Mouse (Mus musculus) midbrain, embryonic 14.5 days (tissue): ENCODE results near the gene Fam189b. TPM values are rescaled to one million over a fixed set of nuclear protein-coding genes. Genes with fewer than 3 reads are reported as not detected.

Experiments
- ATAC-seq: fragments of 200-750 bp; cut with Nextera tagmentation; 2 replicates; pipeline ENCODE4 v1.8.0; 2017; ENCODE audit warnings: moderate number of reproducible peaks, moderate library complexity; ENCODE audit not compliant: low FRiP score, low TSS enrichment
- DNase-seq: peaks from one replicate; pipeline ENCODE4 v3.0.0-alpha.2; 2015
- H3K27ac ChIP-seq: fragments of 300-500 bp; sonication (generic); replicated peaks from 2 replicates; pipeline ENCODE4 v1.5.1; 2014; ENCODE audit warnings: mild to moderate bottlenecking, low read depth, low read length, moderate library complexity
- H3K27me3 ChIP-seq: fragments of 300-500 bp; sonication (generic); 2 replicates; pipeline ENCODE4 v1.6.1; 2014; ENCODE audit warnings: low read length, control low read depth, mixed read lengths; ENCODE audit not compliant: control insufficient read depth, insufficient read depth
- H3K36me3 ChIP-seq: fragments of 300-500 bp; sonication (generic); 2 replicates; pipeline ENCODE4 v1.6.1; 2014; ENCODE audit warnings: low read length, control low read depth; ENCODE audit not compliant: control insufficient read depth, insufficient read depth
- H3K4me1 ChIP-seq: fragments of 300-500 bp; sonication (generic); 2 replicates; pipeline ENCODE4 v1.6.1; 2014; ENCODE audit warnings: mild to moderate bottlenecking, antibody characterized with exemption, low read length, control low read depth; ENCODE audit not compliant: control insufficient read depth, insufficient read depth
- H3K4me2 ChIP-seq: fragments of 300-500 bp; sonication (generic); 2 replicates; pipeline ENCODE4 v1.6.1; 2014; ENCODE audit warnings: mild to moderate bottlenecking, low read length, moderate library complexity
- H3K4me3 ChIP-seq: fragments of 300-500 bp; sonication (generic); replicated peaks from 2 replicates; pipeline ENCODE4 v1.5.1; 2014; ENCODE audit warnings: low read depth, low read length
- H3K9ac ChIP-seq: fragments of 300-500 bp; sonication (generic); replicated peaks from 2 replicates; pipeline ENCODE4 v1.6.1; 2014; ENCODE audit warnings: mild to moderate bottlenecking, low read length, moderate library complexity
- H3K9me3 ChIP-seq: fragments of 300-500 bp; sonication (generic); 2 replicates; pipeline ENCODE4 v1.6.1; 2016; ENCODE audit warnings: low read length, control low read depth, mixed read lengths; ENCODE audit not compliant: control insufficient read depth
- WGBS: fragments of 180-500 bp; shearing (Covaris S2); extraction: QIAGEN DNeasy Blood & Tissue Kit; methylation state at CpG from one replicate; pipeline ENCODE4 v1.1.7; 2014; 5-methylcytosine and 5-hydroxymethylcytosine counted together
- polyA plus RNA-seq: library from polyadenylated mRNA; unstranded; fragments of >200 nt; fragmentation: Nextera tagmentation; extraction: Ambion mirVana; gene quantifications from 2 replicates; pipeline ENCODE4 v1.2.1, GENCODE M21; 2014

Gene Fam189b
- polyA plus RNA-seq, 1 experiment from 2014 or later = 25.3 TPM

GRCm38 (mm10) chr3:89226361-89226760 lies 43.4 kb downstream of the Fam189b start:
- Histone ChIP-seq H3K4me3 (peak overlapping the region; percentile 47), H3K27ac (peak overlapping the region; percentile 93), H3K9me3 (no peaks in the 10 kb centered on the region), H3K4me2 (peak overlapping the region; percentile 66), H3K27me3 (no peaks in the 10 kb centered on the region), H3K36me3 (peaks cover 11% of the 10 kb centered on the region), H3K9ac (peak overlapping the region; percentile 69), H3K4me1 (peaks cover 44% of the 10 kb centered on the region)
- 4% methylated on average over 11 of the region's 11 CpGs for WGBS
- no peak for ATAC-seq
- DNase-seq = no peak

- DNase-seq (no peak), ATAC-seq (no peak; the same call in 1 of the 2 replicates)
Measured at GRCm38 (mm10) chr3:89226900-89227299, 44.0 kb downstream of the Fam189b start, which contains the start of gene Mtx1. Gene Mtx1 (minus strand): TSS chr3:89227088.

GRCm38 (mm10) chr3:89227307-89228179 lies 44.6 kb downstream of the Fam189b start:
- ATAC-seq (peak; percentile 80), DNase-seq (peak; percentile 96)
- Histone ChIP-seq H3K36me3 (peaks cover 8% of the 10 kb centered on the region), H3K4me2 (peak overlapping the region; percentile 66), H3K4me3 (peak overlapping the region; percentile 47), H3K27ac (peak overlapping the region; percentile 93), H3K9ac (peak overlapping the region; percentile 69), H3K27me3 (no peaks in the 10 kb centered on the region), H3K9me3 (no peaks in the 10 kb centered on the region), H3K4me1 (peaks cover 44% of the 10 kb centered on the region)
- 1% methylated on average over 41 of the region's 41 CpGs for WGBS

More at GRCm38 (mm10) chr3:89226900-89227299, 44.0 kb downstream of the Fam189b start, which contains the start of gene Mtx1:
- Histone ChIP-seq H3K9ac (peak within 1 kb of the TSS; percentile 69), H3K4me2 (peak within 1 kb of the TSS; percentile 66), H3K27ac (peak within 1 kb of the TSS; percentile 93), H3K36me3 (peaks cover 7% of the 10 kb centered on the region), H3K9me3 (no peaks in the 10 kb centered on the region), H3K27me3 (no peaks in the 10 kb centered on the region), H3K4me3 (peak within 1 kb of the TSS; percentile 47), H3K4me1 (peaks cover 44% of the 10 kb centered on the region)
- 2% methylated on average over 21 of the region's 21 CpGs for WGBS

- H3K27ac ChIP-seq = peak overlapping the region; percentile 93; the same call in 1 of the 2 replicates
- peak overlapping the region; percentile 47 for H3K4me3 ChIP-seq
- no peak overlapping the region for H3K9ac ChIP-seq
- H3K4me1 ChIP-seq = peaks cover 44% of the 10 kb centered on the region
- no peaks in the 10 kb centered on the region for H3K27me3 ChIP-seq
- WGBS = under 1% methylated on average over 20 of the region's 20 CpGs
- DNase-seq (peak; percentile 93), ATAC-seq (peak; percentile 31; the same call in 1 of the 2 replicates)
- H3K36me3 ChIP-seq = peaks cover 14% of the 10 kb centered on the region
- H3K9me3 ChIP-seq = no peaks in the 10 kb centered on the region
- peak overlapping the region; percentile 66 for H3K4me2 ChIP-seq
Measured at GRCm38 (mm10) chr3:89228180-89228549, 45.2 kb downstream of the Fam189b start.

- Histone ChIP-seq H3K27me3 (no peaks in the 10 kb centered on the region), H3K4me3 (peak within 1 kb of the TSS; percentile 47), H3K36me3 (peaks cover 17% of the 10 kb centered on the region), H3K4me1 (peaks cover 41% of the 10 kb centered on the region), H3K9me3 (no peaks in the 10 kb centered on the region), H3K4me2 (peak within 1 kb of the TSS; percentile 66), H3K9ac (no peak within 1 kb of the TSS; the same call in 1 of the 2 replicates), H3K27ac (peak within 1 kb of the TSS; percentile 93)
- WGBS = 36% methylated on average over 10 of the region's 10 CpGs
- ATAC-seq (no peak), DNase-seq (no peak)
Measured at GRCm38 (mm10) chr3:89228836-89229235, 45.9 kb downstream of the Fam189b start, which contains the start of gene Muc1. Gene Muc1 (plus strand): TSS chr3:89229057.

- WGBS = 72% methylated on average over 4 of the region's 4 CpGs
- H3K9ac ChIP-seq = no peak overlapping the region
Measured at GRCm38 (mm10) chr3:89229276-89229675, 46.3 kb downstream of the Fam189b start.

GRCm38 (mm10) chr3:89230561-89230960 lies 47.6 kb downstream of the Fam189b start:
- peaks cover 31% of the 10 kb centered on the region for H3K36me3 ChIP-seq
- WGBS = 89% methylated on average over 2 of the region's 2 CpGs
- DNase-seq (no peak), ATAC-seq (no peak)
- H3K9me3 ChIP-seq = no peaks in the 10 kb centered on the region
- no peak overlapping the region for H3K27ac ChIP-seq
- no peaks in the 10 kb centered on the region for H3K27me3 ChIP-seq
- no peak overlapping the region for H3K4me2 ChIP-seq
- no peak overlapping the region for H3K9ac ChIP-seq
- peaks cover 24% of the 10 kb centered on the region for H3K4me1 ChIP-seq
- no peak overlapping the region for H3K4me3 ChIP-seq

More at GRCm38 (mm10) chr3:89229276-89229675, 46.3 kb downstream of the Fam189b start:
- Histone ChIP-seq H3K9me3 (no peaks in the 10 kb centered on the region), H3K27me3 (no peaks in the 10 kb centered on the region), H3K4me2 (no peak overlapping the region), H3K4me1 (peaks cover 37% of the 10 kb centered on the region), H3K27ac (no peak overlapping the region), H3K36me3 (peaks cover 18% of the 10 kb centered on the region), H3K4me3 (no peak overlapping the region)
- DNase-seq (no peak), ATAC-seq (no peak)

- H3K4me1 ChIP-seq = peaks cover 16% of the 10 kb centered on the region
Measured at GRCm38 (mm10) chr3:89231345-89231744, 48.4 kb downstream of the Fam189b start.

More at GRCm38 (mm10) chr3:89231345-89231744, 48.4 kb downstream of the Fam189b start:
- H3K27me3 ChIP-seq = no peaks in the 10 kb centered on the region
- H3K9ac ChIP-seq = no peak overlapping the region
- no peak overlapping the region for H3K4me2 ChIP-seq
- ATAC-seq = no peak
- no peak overlapping the region for H3K27ac ChIP-seq
- peaks cover 39% of the 10 kb centered on the region for H3K36me3 ChIP-seq
- WGBS = 84% methylated on average over 7 of the region's 7 CpGs
- no peak overlapping the region for H3K4me3 ChIP-seq
- no peak for DNase-seq
- no peaks in the 10 kb centered on the region for H3K9me3 ChIP-seq
